In the genomic region with DNA sequence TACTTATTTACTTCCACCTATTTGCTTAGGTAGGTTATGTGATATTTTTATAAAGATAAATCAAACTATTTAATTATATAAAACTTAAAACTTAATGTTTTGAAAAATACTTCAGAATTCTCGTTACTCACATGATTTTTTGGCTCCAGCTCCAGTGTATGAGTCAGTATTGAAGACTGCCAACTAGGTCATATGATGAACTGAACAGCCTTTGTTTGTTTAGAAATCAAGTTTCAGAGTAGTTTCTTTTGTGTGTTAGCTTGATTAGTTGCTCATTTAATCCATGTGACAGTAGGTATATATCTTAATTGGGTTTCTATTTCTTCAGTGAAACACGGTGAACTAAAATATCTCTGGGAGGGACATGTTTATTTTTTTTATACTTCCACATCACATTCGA, we compare ENCODE assay signal across 17 mouse cellular contexts. TPM values are rescaled to one million over a fixed set of nuclear protein-coding genes. Genes with fewer than 3 reads are reported as not detected.
DNase-seq lines count a peak whose midpoint lies in the region; ATAC-seq and TF ChIP-seq lines count a peak whose summit lies in the region.
"Had no signal": no experiment of that assay in that cellular context is flagged by ENCODE, and none has a peak within 500 bp of the region (broad histone marks: within the 10 kb centered on the region; RNA-seq: fewer than 3 reads in every experiment).

No protein-coding gene starts in this region.

- no peak for TF ChIP-seq CTCF in bone marrow macrophage, adult 2 months (IDR thresholded peaks at IDR 0.05; ENCODE audit: low read depth, low read length)

- H3K36me3 ChIP-seq in neural tube, embryonic 15.5 days: peaks cover 6% of the 10 kb centered on the region; the same call in 1 of the 2 replicates
- H3K36me3 ChIP-seq: stomach, embryonic 15.5 days had no signal

- no peak for TF ChIP-seq POLR2A in bone marrow macrophage, adult 2 months (IDR thresholded peaks at IDR 0.05; ENCODE audit: borderline replicate concordance, low read depth, low read length)

- no peak overlapping the region for H3K4me2 ChIP-seq in neural tube, embryonic 15.5 days
- H3K4me2 ChIP-seq: limb, embryonic 13.5 days; stomach, embryonic 15.5 days had no signal

- intact Hi-C loops in heart, postnatal 10 days (cut with DNase I): no loop called here
- intact Hi-C loops in heart, postnatal 36 days (cut with DNase I): no loop called here

- 85% methylated on average over 3 of the region's 3 CpGs for WGBS in neural tube, embryonic 15.5 days

- peak overlapping the region; percentile 95 for H3K27ac ChIP-seq in bone marrow macrophage, adult 2 months (ENCODE audit: insufficient read depth, low read depth, low read length)
- H3K27ac ChIP-seq in neural tube, embryonic 15.5 days (replicated peaks): no peak overlapping the region
- H3K27ac ChIP-seq: hindbrain, embryonic 10.5 days; limb, embryonic 13.5 days; stomach, embryonic 15.5 days had no signal

- DNase-seq in adrenal gland, postnatal 14 days: peak; percentile 22
- DNase-seq in adrenal gland, postnatal 4 days (ENCODE audit: low spot score in 2 of 2): no peak
- peak; percentile 26 to 27 for DNase-seq in heart, postnatal 10 days
- DNase-seq in heart, postnatal 36 days: no peak
- DNase-seq in 3T3-L1 (ENCODE audit: low read depth, low spot score): peak; percentile 86
- DNase-seq in B cell, adult 2 months: no peak
- DNase-seq: cerebellum, adult 9-11 months; gastrocnemius, postnatal 36 days; kidney, postnatal 10 days; thymus, postnatal 36 days had no signal

- no peaks in the 10 kb centered on the region for H3K27me3 ChIP-seq in neural tube, embryonic 15.5 days (replicated peaks)
- H3K27me3 ChIP-seq: limb, embryonic 13.5 days; stomach, embryonic 15.5 days had no signal

- no peak for ATAC-seq in neural tube, embryonic 15.5 days (ENCODE audit: low FRiP score)
- ATAC-seq: forebrain, embryonic 16.5 days had no signal

- no peak overlapping the region for H3K4me3 ChIP-seq in bone marrow macrophage, adult 2 months (ENCODE audit: insufficient read depth, low read length)
- no peak overlapping the region for H3K4me3 ChIP-seq in neural tube, embryonic 15.5 days (replicated peaks)
- H3K4me3 ChIP-seq: hindbrain, embryonic 10.5 days; limb, embryonic 13.5 days; stomach, embryonic 15.5 days had no signal

- H3K4me1 ChIP-seq in bone marrow macrophage, adult 2 months (ENCODE audit: control insufficient read depth, insufficient read depth, low read length): peaks cover 19% of the 10 kb centered on the region
- H3K4me1 ChIP-seq in neural tube, embryonic 15.5 days: no peaks in the 10 kb centered on the region
- H3K4me1 ChIP-seq: hindbrain, embryonic 10.5 days; limb, embryonic 13.5 days; stomach, embryonic 15.5 days had no signal

- no peaks in the 10 kb centered on the region for H3K9me3 ChIP-seq in neural tube, embryonic 15.5 days (replicated peaks)
- H3K9me3 ChIP-seq: hindbrain, embryonic 10.5 days; limb, embryonic 13.5 days; stomach, embryonic 15.5 days had no signal

- no peak overlapping the region for H3K9ac ChIP-seq in neural tube, embryonic 15.5 days (replicated peaks)
- H3K9ac ChIP-seq: limb, embryonic 13.5 days; stomach, embryonic 15.5 days had no signal

RNA-seq across cellular contexts. Expression of gene Stam, which starts 33.8 kb away (rescaled TPM):
- total RNA-seq in adrenal gland, postnatal 14 days (2021): 47.2 and 47.5 TPM in 2 replicates
- total RNA-seq in adrenal gland, postnatal 4 days (2021): 10 to 100 TPM; 52.5 to 54.9 TPM
- 10 to 100 TPM; 37.7 to 40.5 TPM for total RNA-seq in heart, postnatal 10 days (2021)
- total RNA-seq in heart, postnatal 36 days (2021): 10 to 100 TPM; 27.6 to 28.9 TPM
- polyA plus RNA-seq in bone marrow macrophage, adult 2 months (2012; ENCODE audit: insufficient read depth, insufficient read length, missing spikeins): 31.6 and 38.4 TPM in 2 replicates
- 120 and 128 TPM in 2 replicates for polyA plus RNA-seq in neural tube, embryonic 15.5 days (2015; fragmentation: Nextera tagmentation; extraction: Ambion mirVana)

RNA-seq across cellular contexts. Expression of gene Hacd1, which starts 51.7 kb away (rescaled TPM):
- total RNA-seq in adrenal gland, postnatal 14 days (2021): 48.9 and 49.1 TPM in 2 replicates
- 10 to 100 TPM; 35.0 to 43.6 TPM for total RNA-seq in adrenal gland, postnatal 4 days (2021)
- 100 to 1,000 TPM; 214 TPM for total RNA-seq in heart, postnatal 10 days (2021)
- 100 to 1,000 TPM in 1 of 2 experiments, 10 to 100 TPM in 1; 98.4 to 113 TPM for total RNA-seq in heart, postnatal 36 days (2021)
- 2.7 and 4.8 TPM in 2 replicates for polyA plus RNA-seq in bone marrow macrophage, adult 2 months (2012; ENCODE audit: insufficient read depth, insufficient read length, missing spikeins)
- polyA plus RNA-seq in neural tube, embryonic 15.5 days (2015; fragmentation: Nextera tagmentation; extraction: Ambion mirVana): 91.7 and 102 TPM in 2 replicates
- total RNA-seq: neutrophil, adult 5-6 weeks had no signal

Comparison
In these comparisons a context has a peak if more than half of its experiments do, and no peak if none do; other contexts are left out.
1. DNase-seq: peak in adrenal gland, postnatal 14 days (single experiment), heart, postnatal 10 days (2 of 2) and 3T3-L1 (single experiment); none in adrenal gland, postnatal 4 days (0 of 2), heart, postnatal 36 days (0 of 2) and B cell, adult 2 months (0 of 2).